Mouse (Mus musculus) hindbrain, postnatal 0 days (tissue): ENCODE data around the gene Fam20a. TPM values are rescaled to one million over a fixed set of nuclear protein-coding genes. Genes with fewer than 3 reads are reported as not detected.
A peak's percentile ranks its signal among the peaks of the same experiment; 100 is the strongest.

Experiments
- ATAC-seq: fragments of 200-750 bp; cut with Nextera tagmentation; 2 replicates; pipeline ENCODE4 v1.8.0; 2017; ENCODE audit warnings: mild to moderate bottlenecking, moderate TSS enrichment, moderate library complexity
- DNase-seq: peaks from one replicate; pipeline ENCODE4 v3.0.0-alpha.2; 2015; ENCODE audit warnings: low spot score
- H3K27ac ChIP-seq: fragments of 300-500 bp; sonication (generic); 2 replicates; pipeline ENCODE4 v1.5.1; 2014; ENCODE audit warnings: mild to moderate bottlenecking
- H3K27me3 ChIP-seq: fragments of 300-500 bp; sonication (generic); 2 replicates; pipeline ENCODE4 v1.6.1; 2014; ENCODE audit warnings: low read length, mixed read lengths; ENCODE audit not compliant: insufficient read depth
- H3K36me3 ChIP-seq: fragments of 300-500 bp; sonication (generic); 2 replicates; pipeline ENCODE4 v1.6.1; 2014; ENCODE audit warnings: low read length, mixed read lengths; ENCODE audit not compliant: insufficient read depth
- H3K4me1 ChIP-seq: fragments of 300-500 bp; sonication (generic); 2 replicates; pipeline ENCODE4 v1.6.1; 2014; ENCODE audit warnings: antibody characterized with exemption, low read length, mixed read lengths; ENCODE audit not compliant: insufficient read depth
- H3K4me2 ChIP-seq: fragments of 300-500 bp; sonication (generic); 2 replicates; pipeline ENCODE4 v1.6.1; 2014; ENCODE audit warnings: low read depth, mild to moderate bottlenecking, low read length, moderate library complexity, mixed read lengths
- H3K4me3 ChIP-seq: fragments of 300-500 bp; sonication (generic); 2 replicates; pipeline ENCODE4 v1.5.1; 2014; ENCODE audit warnings: low read length
- H3K9ac ChIP-seq: fragments of 300-500 bp; sonication (generic); replicated peaks from 2 replicates; pipeline ENCODE4 v1.6.1; 2014; ENCODE audit warnings: mild to moderate bottlenecking, low read length, moderate library complexity, mixed read lengths
- H3K9me3 ChIP-seq: fragments of 300-500 bp; sonication (generic); 2 replicates; pipeline ENCODE4 v1.6.1; 2016; ENCODE audit warnings: low read length, mixed read lengths
- CTCF ChIP-seq: IDR thresholded peaks from 2 replicates; pipeline ENCODE4 v1.5.1; 2016; ENCODE audit warnings: antibody characterized with exemption, control low read depth, low read depth
- WGBS: fragments of 180-500 bp; shearing (Covaris S2); extraction: QIAGEN DNeasy Blood & Tissue Kit; methylation state at CpG from one replicate; pipeline ENCODE4 v1.1.7; 2014; 5-methylcytosine and 5-hydroxymethylcytosine counted together
- polyA plus RNA-seq: library from polyadenylated mRNA; unstranded; fragments of >200 nt; fragmentation: Nextera tagmentation; extraction: Ambion mirVana; gene quantifications from 2 replicates; pipeline ENCODE4 v1.2.1, GENCODE M21; 2015
- total RNA-seq: library from RNA; depleted of rRNA; stranded (reverse); fragments of >200 nt; gene quantifications from 2 replicates; pipeline ENCODE4 v1.2.3, GENCODE M21; 2014; rRNA removed

Gene Fam20a
- total RNA-seq: 9.1 and 10.1 TPM in 2 replicates
- 9.3 and 9.4 TPM in 2 replicates for polyA plus RNA-seq

DNA sequence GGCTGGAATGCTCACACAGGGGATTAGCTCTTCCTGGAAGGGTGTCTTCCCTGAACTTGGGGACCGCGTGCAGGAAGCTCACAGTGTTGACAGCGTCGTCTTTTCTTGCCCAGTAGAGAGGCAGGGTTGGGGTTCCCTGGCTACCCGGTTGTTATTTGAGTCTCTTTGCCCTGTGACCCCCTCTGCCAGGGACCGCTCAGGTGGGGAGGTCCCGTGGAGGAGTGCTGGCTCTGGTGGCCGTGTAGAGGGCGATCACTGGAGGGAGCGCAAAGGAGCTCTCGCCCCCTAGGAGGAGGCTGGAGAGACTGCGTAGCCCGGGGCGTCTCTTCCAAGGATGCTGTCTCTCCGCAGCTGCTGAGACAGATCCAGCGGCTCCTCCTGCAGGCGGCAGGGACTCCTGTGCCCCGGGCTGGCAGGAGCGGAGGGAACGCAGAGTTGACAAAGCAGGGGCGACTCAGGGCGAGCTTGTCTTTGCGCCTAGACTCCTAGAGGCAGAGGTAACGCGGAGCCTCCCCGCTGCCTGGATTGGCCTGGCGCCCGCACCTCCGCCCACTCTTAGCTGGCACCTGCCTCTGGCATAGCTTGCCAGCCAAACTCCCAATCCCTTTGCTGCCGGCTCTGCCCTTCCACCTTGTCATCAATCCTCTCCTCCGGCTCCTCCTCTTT lies at the start of gene Fam20a:
TSS of gene Fam20a (minus strand) at position 499 of the 666 bp plus-strand sequence.
- Histone ChIP-seq H3K36me3 (no peaks in the 10 kb centered on the region), H3K9ac (peak within 1 kb of the TSS; percentile 35), H3K4me2 (peak within 1 kb of the TSS; percentile 66), H3K27me3 (no peaks in the 10 kb centered on the region), H3K4me1 (peaks cover 11% of the 10 kb centered on the region; the same call in 1 of the 2 replicates), H3K9me3 (no peaks in the 10 kb centered on the region), H3K27ac (peak within 1 kb of the TSS; percentile 32; the same call in 1 of the 2 replicates), H3K4me3 (peak within 1 kb of the TSS; percentile 40)
- peak; percentile 68 for ATAC-seq
- DNase-seq: peak; percentile 67
- TF ChIP-seq CTCF: peak; percentile 47
- under 1% methylated on average over 27 of the region's 31 CpGs for WGBS

DNA sequence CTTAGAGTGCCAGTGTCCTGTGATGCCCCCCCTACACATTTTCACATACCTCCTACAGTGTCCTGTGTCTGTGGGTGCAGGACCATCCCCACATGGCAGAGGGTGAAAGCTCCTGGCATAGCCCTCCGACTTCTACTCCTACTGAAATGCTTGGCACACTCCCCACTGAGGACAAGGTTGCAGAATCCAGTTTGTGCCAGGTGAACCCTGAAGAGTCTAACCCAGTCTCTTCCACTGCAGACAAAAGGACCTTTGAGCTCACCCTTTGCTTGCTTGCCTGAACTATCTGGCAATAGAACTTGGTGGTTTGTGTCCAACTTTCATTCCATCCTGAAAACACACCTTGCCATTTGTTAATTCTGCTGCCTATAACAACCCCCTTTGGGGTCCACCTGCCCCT lies 49.3 kb upstream of the Fam20a start:
- H3K4me2 ChIP-seq: no peak overlapping the region

DNA sequence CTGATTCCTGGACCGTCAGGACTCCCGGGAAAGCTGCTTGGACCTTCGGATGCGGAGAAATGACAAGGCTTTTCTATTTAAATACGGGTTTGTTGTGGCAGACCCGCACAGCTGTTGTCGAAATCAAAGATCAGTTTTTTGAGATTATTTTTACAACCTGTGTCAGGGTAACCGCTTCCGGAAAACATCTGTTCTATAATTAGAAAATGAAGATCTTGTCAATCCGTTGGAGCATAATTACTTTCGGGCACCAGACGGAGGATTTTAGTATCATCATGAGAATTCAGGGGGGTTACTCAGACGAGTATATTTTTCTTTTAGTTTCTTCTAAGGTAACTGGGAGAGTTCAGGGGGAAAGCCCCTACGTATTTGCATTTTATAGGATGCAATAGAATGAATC lies 48.1 kb upstream of the Fam20a start:
- Histone ChIP-seq H3K27ac (no peak overlapping the region), H3K4me2 (no peak overlapping the region), H3K27me3 (no peaks in the 10 kb centered on the region), H3K9me3 (no peaks in the 10 kb centered on the region), H3K4me1 (no peaks in the 10 kb centered on the region), H3K9ac (no peak overlapping the region), H3K4me3 (no peak overlapping the region), H3K36me3 (no peaks in the 10 kb centered on the region)
- ATAC-seq: no peak
- no peak for TF ChIP-seq CTCF
- WGBS: 75% methylated on average over 14 of the region's 14 CpGs
- DNase-seq: no peak

More for the DNA sequence above, 49.3 kb upstream of the Fam20a start:
- Histone ChIP-seq H3K9ac (no peak overlapping the region), H3K27me3 (no peaks in the 10 kb centered on the region), H3K4me3 (no peak overlapping the region), H3K27ac (no peak overlapping the region), H3K36me3 (no peaks in the 10 kb centered on the region), H3K4me1 (no peaks in the 10 kb centered on the region), H3K9me3 (no peaks in the 10 kb centered on the region)
- no peak for TF ChIP-seq CTCF
- WGBS: 86% methylated on average over 1 of the region's 1 CpGs
- no peak for DNase-seq
- no peak for ATAC-seq

DNA sequence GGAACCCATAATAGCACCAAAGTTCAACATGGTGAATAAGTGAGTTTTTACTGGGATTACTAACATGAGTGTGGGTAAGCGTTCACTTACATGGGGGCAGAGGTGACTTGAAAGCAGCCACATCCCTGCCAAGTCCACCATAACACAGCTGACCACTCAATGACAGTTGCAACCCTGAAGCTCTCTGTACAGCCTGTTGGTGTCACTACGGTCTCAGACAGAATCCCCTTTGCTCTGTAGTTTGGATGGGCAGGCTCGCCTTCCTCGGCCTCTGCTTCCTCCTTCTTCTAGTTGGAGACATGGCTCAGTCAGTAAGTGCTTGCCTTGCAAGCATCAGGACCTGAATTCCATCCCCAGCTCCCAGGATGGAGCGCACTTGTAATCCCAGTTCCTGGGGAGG lies 47.0 kb upstream of the Fam20a start:
- no peak for ATAC-seq
- H3K4me1 ChIP-seq: no peaks in the 10 kb centered on the region
- H3K9me3 ChIP-seq: no peaks in the 10 kb centered on the region
- H3K27ac ChIP-seq: no peak overlapping the region
- peak; percentile 22; the same call in 1 of the 2 replicates for TF ChIP-seq CTCF
- H3K27me3 ChIP-seq: no peaks in the 10 kb centered on the region
- no peak overlapping the region for H3K4me3 ChIP-seq
- H3K4me2 ChIP-seq: no peak overlapping the region
- WGBS: 82% methylated on average over 5 of the region's 5 CpGs
- no peak for DNase-seq
- no peak overlapping the region for H3K9ac ChIP-seq
- H3K36me3 ChIP-seq: no peaks in the 10 kb centered on the region

DNA sequence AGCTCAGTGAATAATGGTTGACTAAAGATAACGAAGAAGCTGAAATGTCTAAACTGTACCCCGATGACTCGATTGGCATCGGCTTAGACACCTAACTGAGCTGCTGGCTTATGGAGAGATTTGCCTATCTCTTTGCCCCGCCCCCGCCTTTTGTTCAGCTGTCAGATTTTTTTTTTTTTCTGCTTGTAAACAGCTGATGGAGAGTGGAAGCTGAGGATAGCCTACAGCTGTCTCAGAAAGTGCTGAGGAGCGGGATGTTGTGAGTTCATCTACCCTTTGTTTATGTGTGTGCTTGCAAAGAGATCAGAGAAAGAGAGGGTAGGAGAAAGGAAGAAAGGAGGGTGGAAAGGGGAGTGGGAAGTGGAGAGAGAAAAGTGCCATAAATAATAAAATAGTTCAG lies 38.0 kb upstream of the Fam20a start:
- Histone ChIP-seq H3K36me3 (no peaks in the 10 kb centered on the region), H3K4me2 (no peak overlapping the region), H3K9ac (no peak overlapping the region), H3K27ac (no peak overlapping the region), H3K4me1 (no peaks in the 10 kb centered on the region), H3K9me3 (no peaks in the 10 kb centered on the region), H3K27me3 (no peaks in the 10 kb centered on the region), H3K4me3 (no peak overlapping the region)
- no peak for TF ChIP-seq CTCF
- 83% methylated on average over 7 of the region's 7 CpGs for WGBS
- ATAC-seq (no peak), DNase-seq (no peak)

DNA sequence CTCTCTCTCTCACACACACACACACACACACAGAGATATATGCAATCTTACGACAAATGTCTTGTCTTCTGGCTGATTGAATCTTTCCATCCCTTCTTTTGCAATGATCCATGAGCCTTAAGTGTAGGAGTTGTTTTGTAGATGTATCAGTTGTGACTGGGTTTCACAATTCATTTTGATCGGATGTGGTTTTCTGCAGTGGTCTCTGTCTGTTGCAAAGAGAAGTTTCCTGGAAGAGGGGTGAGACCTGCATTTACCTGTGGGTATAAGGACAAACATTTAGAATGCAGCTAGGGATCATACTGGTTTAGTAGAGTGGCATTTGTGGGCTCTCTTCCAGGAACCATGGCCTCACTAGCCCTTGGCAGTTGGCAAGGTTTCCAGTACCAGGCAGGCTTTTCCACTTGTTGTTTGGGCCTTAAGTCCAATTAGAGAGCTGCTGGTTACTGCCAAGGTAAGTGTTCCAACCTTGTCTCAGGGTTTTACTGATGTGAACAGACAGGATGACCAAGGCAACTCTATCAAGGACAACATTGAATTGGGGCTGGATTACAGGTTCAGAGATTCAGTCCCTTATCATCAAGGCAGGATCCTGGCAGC lies 36.6 kb upstream of the Fam20a start:
- DNase-seq (no peak), ATAC-seq (no peak)
- Histone ChIP-seq H3K36me3 (no peaks in the 10 kb centered on the region), H3K9ac (no peak overlapping the region), H3K4me1 (no peaks in the 10 kb centered on the region), H3K27ac (no peak overlapping the region), H3K4me3 (no peak overlapping the region), H3K27me3 (no peaks in the 10 kb centered on the region), H3K9me3 (no peaks in the 10 kb centered on the region), H3K4me2 (no peak overlapping the region)
- no peak for TF ChIP-seq CTCF
- WGBS: 97% methylated on average over 2 of the region's 2 CpGs

DNA sequence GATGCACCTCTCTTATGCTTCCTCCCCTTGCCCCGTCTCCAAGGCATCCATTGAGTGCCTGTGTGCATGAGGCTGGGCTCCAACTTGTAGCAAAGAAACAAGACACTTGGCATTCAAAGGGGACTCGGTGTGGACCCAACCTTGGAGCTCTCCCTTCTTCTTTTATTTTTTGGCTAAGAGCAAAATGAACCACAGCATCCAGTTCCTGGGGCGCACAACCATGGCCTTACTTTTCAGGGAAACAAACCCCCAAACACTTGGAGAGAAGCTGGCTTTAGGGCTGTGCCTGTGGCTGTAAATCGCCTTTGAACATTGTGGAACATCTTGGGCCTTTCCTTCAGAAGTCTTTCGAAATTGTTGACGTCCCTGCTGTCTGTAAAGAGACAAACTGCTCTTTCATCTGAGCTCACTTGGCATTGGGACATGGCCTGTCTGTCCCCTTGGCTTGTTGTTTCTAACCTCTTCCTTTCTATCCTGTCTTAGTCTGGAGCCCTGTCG lies 32.1 kb upstream of the Fam20a start:
- no peak overlapping the region for H3K4me3 ChIP-seq
- no peaks in the 10 kb centered on the region for H3K36me3 ChIP-seq
- no peak overlapping the region for H3K4me2 ChIP-seq
- H3K9me3 ChIP-seq: no peaks in the 10 kb centered on the region
- no peaks in the 10 kb centered on the region for H3K27me3 ChIP-seq
- H3K9ac ChIP-seq: no peak overlapping the region
- 59% methylated on average over 7 of the region's 7 CpGs for WGBS
- H3K27ac ChIP-seq: peak overlapping the region; percentile 66
- peak; percentile 75 for DNase-seq
- peak; percentile 96 for ATAC-seq
- no peak for TF ChIP-seq CTCF
- peaks cover 9% of the 10 kb centered on the region for H3K4me1 ChIP-seq
